Mouse (Mus musculus): ENCODE measurements around the gene Nrde2. TPM values are rescaled to one million over a fixed set of nuclear protein-coding genes. Genes with fewer than 3 reads are reported as not detected.

Gene Nrde2
- polyA plus RNA-seq, 1 experiment: 4.5 TPM

- TF ChIP-seq FLI1 (IDR thresholded peaks at IDR 0.05; ENCODE audit: low read length): no peak
- no peak for TF ChIP-seq GATA1 (IDR thresholded peaks at IDR 0.05; ENCODE audit: borderline replicate concordance, low read length)
- Histone ChIP-seq H3K27me3 (replicated peaks) (peaks cover 1% of the 10 kb centered on the region), H3K4me1 (peaks cover 15% of the 10 kb centered on the region), H3K9me3 (0 out of 2 replicates have a peak, but pooled peaks cover 3% of the 10 kb centered on the region), H3K4me3 (replicated peaks) (no peak overlapping the region), H3K36me3 (replicated peaks; ENCODE audit: low read length) (no peaks in the 10 kb centered on the region)
Observed at GRCm38 (mm10) chr12:100164991-100165500, 5.6 kb upstream of the Nrde2 start.

- peaks cover 88% of the 10 kb centered on the region for H3K36me3 ChIP-seq (replicated peaks; ENCODE audit: low read length)
- H3K4me1 ChIP-seq: peaks cover 17% of the 10 kb centered on the region
- no peak for TF ChIP-seq FLI1 (IDR thresholded peaks at IDR 0.05; ENCODE audit: low read length)
- no peak for TF ChIP-seq GATA1 (IDR thresholded peaks at IDR 0.05; ENCODE audit: borderline replicate concordance, low read length)
- no peaks in the 10 kb centered on the region for H3K9me3 ChIP-seq
- H3K27me3 ChIP-seq (replicated peaks): no peaks in the 10 kb centered on the region
- no peak overlapping the region for H3K4me3 ChIP-seq (replicated peaks)
Observed at GRCm38 (mm10) chr12:100152466-100152865, 7.0 kb downstream of the Nrde2 start.

- Histone ChIP-seq H3K4me3 (replicated peaks) (no peak overlapping the region), H3K4me1 (no peaks in the 10 kb centered on the region), H3K9me3 (0 out of 2 replicates have a peak, but pooled peaks cover 4% of the 10 kb centered on the region), H3K27me3 (replicated peaks) (no peaks in the 10 kb centered on the region), H3K36me3 (replicated peaks; ENCODE audit: low read length) (peaks cover 99% of the 10 kb centered on the region)
- no peak for TF ChIP-seq FLI1 (IDR thresholded peaks at IDR 0.05; ENCODE audit: low read length)
- no peak for TF ChIP-seq GATA1 (IDR thresholded peaks at IDR 0.05; ENCODE audit: borderline replicate concordance, low read length)
Observed at GRCm38 (mm10) chr12:100144269-100144668, 15.2 kb downstream of the Nrde2 start.

GRCm38 (mm10) chr12:100143737-100144136 lies 15.7 kb downstream of the Nrde2 start:
- Histone ChIP-seq H3K36me3 (replicated peaks; ENCODE audit: low read length) (peaks cover 98% of the 10 kb centered on the region), H3K4me3 (replicated peaks) (no peak overlapping the region), H3K27me3 (replicated peaks) (no peaks in the 10 kb centered on the region), H3K9me3 (0 out of 2 replicates have a peak, but pooled peaks cover 4% of the 10 kb centered on the region), H3K4me1 (no peaks in the 10 kb centered on the region)
- TF ChIP-seq FLI1 (IDR thresholded peaks at IDR 0.05; ENCODE audit: low read length) (no peak), GATA1 (IDR thresholded peaks at IDR 0.05; ENCODE audit: borderline replicate concordance, low read length) (no peak)

- no peak overlapping the region for H3K4me3 ChIP-seq (replicated peaks)
- no peaks in the 10 kb centered on the region for H3K27me3 ChIP-seq (replicated peaks)
- no peaks in the 10 kb centered on the region for H3K4me1 ChIP-seq
- peaks cover 99% of the 10 kb centered on the region for H3K36me3 ChIP-seq (replicated peaks; ENCODE audit: low read length)
- H3K9me3 ChIP-seq: 0 out of 2 replicates have a peak, but pooled peaks cover 4% of the 10 kb centered on the region
- TF ChIP-seq FLI1 (IDR thresholded peaks at IDR 0.05; ENCODE audit: low read length) (no peak), GATA1 (IDR thresholded peaks at IDR 0.05; ENCODE audit: borderline replicate concordance, low read length) (no peak)
Observed at GRCm38 (mm10) chr12:100142848-100143523, 16.5 kb downstream of the Nrde2 start.

GRCm38 (mm10) chr12:100135117-100135516 lies 24.3 kb downstream of the Nrde2 start:
- H3K9me3 ChIP-seq: no peaks in the 10 kb centered on the region
- peaks cover 97% of the 10 kb centered on the region for H3K36me3 ChIP-seq (replicated peaks; ENCODE audit: low read length)
- peaks cover 9% of the 10 kb centered on the region; the same call in 1 of the 2 replicates for H3K4me1 ChIP-seq
- H3K4me3 ChIP-seq (replicated peaks): no peak overlapping the region
- TF ChIP-seq GATA1 (IDR thresholded peaks at IDR 0.05; ENCODE audit: borderline replicate concordance, low read length): no peak
- no peak for TF ChIP-seq FLI1 (IDR thresholded peaks at IDR 0.05; ENCODE audit: low read length)
- no peaks in the 10 kb centered on the region for H3K27me3 ChIP-seq (replicated peaks)

- Histone ChIP-seq H3K4me3 (replicated peaks) (no peak overlapping the region), H3K9me3 (no peaks in the 10 kb centered on the region), H3K27me3 (replicated peaks) (no peaks in the 10 kb centered on the region), H3K4me1 (peaks cover 9% of the 10 kb centered on the region; the same call in 1 of the 2 replicates), H3K36me3 (replicated peaks; ENCODE audit: low read length) (peaks cover 97% of the 10 kb centered on the region)
- TF ChIP-seq GATA1 (IDR thresholded peaks at IDR 0.05; ENCODE audit: borderline replicate concordance, low read length) (no peak), FLI1 (IDR thresholded peaks at IDR 0.05; ENCODE audit: low read length) (no peak)
Observed at GRCm38 (mm10) chr12:100134395-100134936, 25.0 kb downstream of the Nrde2 start.

GRCm38 (mm10) chr12:100131655-100132054 lies 27.8 kb downstream of the Nrde2 start:
- Histone ChIP-seq H3K9me3 (no peaks in the 10 kb centered on the region), H3K4me3 (replicated peaks) (no peak overlapping the region), H3K4me1 (peaks cover 30% of the 10 kb centered on the region), H3K36me3 (replicated peaks; ENCODE audit: low read length) (peaks cover 99% of the 10 kb centered on the region), H3K27me3 (replicated peaks) (no peaks in the 10 kb centered on the region)
- no peak for TF ChIP-seq GATA1 (IDR thresholded peaks at IDR 0.05; ENCODE audit: borderline replicate concordance, low read length)
- no peak for TF ChIP-seq FLI1 (IDR thresholded peaks at IDR 0.05; ENCODE audit: low read length)

GRCm38 (mm10) chr12:100131167-100131566 lies 28.3 kb downstream of the Nrde2 start:
- peaks cover 99% of the 10 kb centered on the region for H3K36me3 ChIP-seq (replicated peaks; ENCODE audit: low read length)
- H3K4me3 ChIP-seq (replicated peaks): no peak overlapping the region
- peaks cover 33% of the 10 kb centered on the region for H3K4me1 ChIP-seq

GRCm38 (mm10) chr12:100128961-100129360 lies 30.5 kb downstream of the Nrde2 start:
- Histone ChIP-seq H3K9me3 (no peaks in the 10 kb centered on the region), H3K27me3 (replicated peaks) (no peaks in the 10 kb centered on the region)

More at GRCm38 (mm10) chr12:100131167-100131566, 28.3 kb downstream of the Nrde2 start:
- TF ChIP-seq GATA1 (IDR thresholded peaks at IDR 0.05; ENCODE audit: borderline replicate concordance, low read length) (no peak), FLI1 (IDR thresholded peaks at IDR 0.05; ENCODE audit: low read length) (no peak)
- H3K27me3 ChIP-seq (replicated peaks): no peaks in the 10 kb centered on the region
- no peaks in the 10 kb centered on the region for H3K9me3 ChIP-seq

More at GRCm38 (mm10) chr12:100128961-100129360, 30.5 kb downstream of the Nrde2 start:
- TF ChIP-seq FLI1 (IDR thresholded peaks at IDR 0.05; ENCODE audit: low read length) (no peak), GATA1 (IDR thresholded peaks at IDR 0.05; ENCODE audit: borderline replicate concordance, low read length) (no peak)
- Histone ChIP-seq H3K36me3 (replicated peaks; ENCODE audit: low read length) (peaks cover 100% of the 10 kb centered on the region), H3K4me1 (peaks cover 28% of the 10 kb centered on the region), H3K4me3 (replicated peaks) (no peak overlapping the region)

All from megakaryocyte, embryonic 14.5 days (primary cell).